Mouse (Mus musculus): Measurements from ENCODE around the gene Inppl1. TPM values are rescaled to one million over a fixed set of nuclear protein-coding genes. Genes with fewer than 3 reads are reported as not detected.

Gene Inppl1
- total RNA-seq, 2 experiments from 2014 or later, result 89.5 to 100 TPM

DNA sequence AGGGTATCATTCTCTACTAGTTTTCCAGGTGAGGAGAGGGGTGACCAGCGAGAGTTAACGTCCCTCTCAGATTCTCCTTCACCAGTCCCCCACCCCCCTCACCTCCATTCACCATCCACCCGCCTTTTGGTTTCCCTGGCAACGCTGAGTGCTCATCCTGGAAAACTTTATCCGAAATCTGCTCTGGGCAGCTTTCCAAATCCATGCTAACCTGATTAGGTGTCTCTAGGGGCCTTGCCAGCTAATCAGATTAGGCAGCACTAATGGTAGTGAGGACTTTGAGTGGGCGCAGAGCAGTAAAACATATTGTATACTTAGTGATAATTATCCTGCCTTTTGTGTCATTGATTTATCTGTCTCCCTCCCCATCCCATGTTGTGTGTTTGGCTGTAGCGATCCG is 65.3 kb downstream of the Inppl1 start:
- no peak for DNase-seq (ENCODE audit: low spot score in 2 of 2)

Small RNA genes within 50 kb of the gene (microRNA-seq; reads per million reads assigned to microRNA genes)
- not detected for gene Gm22655

Other genes with a start within 250 kb of the Inppl1 start
- gene Clpb, start 174.6 kb downstream of the Inppl1 start, total RNA-seq (2021), result 10 to 100 TPM; 47.3 to 51.0 TPM
- 10 to 100 TPM; 56.2 to 66.9 TPM for gene Phox2a, start 19.9 kb downstream of the Inppl1 start, total RNA-seq (2021)
- gene Folr2, start 19.0 kb upstream of the Inppl1 start, total RNA-seq (2021), result 1 to 10 TPM; 2.8 to 3.0 TPM
- 10 to 100 TPM; 34.3 to 35.5 TPM for gene Anapc15, start 25.5 kb upstream of the Inppl1 start, total RNA-seq (2021)
- 10 to 100 TPM in 1 of 2 experiments, 1 to 10 TPM in 1; 1.9 to 29.1 TPM for gene Folr1, start 32.6 kb upstream of the Inppl1 start, total RNA-seq (2021)
- 100 to 1,000 TPM; 101 to 116 TPM for gene Lamtor1, start 67.7 kb upstream of the Inppl1 start, total RNA-seq (2021)
- gene Tomt, start 68.1 kb upstream of the Inppl1 start, total RNA-seq (2021), result not detected
- 1 to 10 TPM; 6.1 to 8.3 TPM for gene Lrrc51, start 95.7 kb upstream of the Inppl1 start, total RNA-seq (2021)
- gene Numa1, start 95.9 kb upstream of the Inppl1 start, total RNA-seq (2021), result 100 to 1,000 TPM; 179 to 203 TPM
- gene Il18bp, start 180.5 kb upstream of the Inppl1 start, total RNA-seq (2021), result 10 to 100 TPM; 11.5 to 11.6 TPM
- 10 to 100 TPM; 31.9 to 33.3 TPM for gene Rnf121, start 227.2 kb upstream of the Inppl1 start, total RNA-seq (2021)
- gene Xndc1, start 227.3 kb upstream of the Inppl1 start, total RNA-seq (2021), result 10 to 100 TPM; 24.0 to 24.4 TPM
- gene Xntrpc, start 227.5 kb upstream of the Inppl1 start, total RNA-seq (2021), result 1 to 10 TPM; 2.1 to 2.4 TPM
- gene Trpc2, start 244.9 kb upstream of the Inppl1 start, total RNA-seq (2021), result under 1 TPM; 0.17 to 0.28 TPM

Data from adrenal gland, postnatal 4 days (tissue).